9 mouse cellular contexts compared by ENCODE assay signal in genomic region chr2:152177162-152177805, GRCm38 (mm10). TPM values are rescaled to one million over a fixed set of nuclear protein-coding genes. Genes with fewer than 3 reads are reported as not detected.
DNase-seq lines count a peak whose midpoint lies in the region; ATAC-seq and TF ChIP-seq lines count a peak whose summit lies in the region.
"Had no signal": no experiment of that assay in that cellular context is flagged by ENCODE, and none has a peak within 500 bp of the region (broad histone marks: within the 10 kb centered on the region; RNA-seq: fewer than 3 reads in every experiment).

No protein-coding gene starts in this region.

- H3K27ac ChIP-seq in forebrain, embryonic 12.5 days, result no peak overlapping the region
- H3K27ac ChIP-seq in neural tube, embryonic 12.5 days, result no peak overlapping the region
- no peak overlapping the region for H3K27ac ChIP-seq in thymus, adult 2 months (ENCODE audit: control insufficient read depth, insufficient read depth, low read length)

- peak; percentile 98 for DNase-seq in ZHBTc4 (ENCODE audit: low read depth, low spot score)
- peak; percentile 62 to 70 for DNase-seq in heart, postnatal 36 days
- DNase-seq in large intestine, adult 2 months (ENCODE audit: low read depth, low spot score), result peak; percentile 22
- DNase-seq in layer of hippocampus, postnatal 10 days (ENCODE audit: low spot score in 2 of 2), result no peak
- DNase-seq in thymus, adult 2 months, result no peak

- WGBS in forebrain, embryonic 12.5 days, result 10% methylated on average over 24 of the region's 24 CpGs
- WGBS in large intestine, adult 2 months, result 14% methylated on average over 23 of the region's 24 CpGs
- WGBS in neural tube, embryonic 12.5 days, result 7% methylated on average over 24 of the region's 24 CpGs
- 41% methylated on average over 24 of the region's 24 CpGs for whole genome bisulfite sequencing in thymus, adult 2 months

- TF ChIP-seq POLR2A in thymus, adult 2 months (IDR thresholded peaks at IDR 0.05; ENCODE audit: control insufficient read depth, extremely low read depth, insufficient read depth, low read length, poor library complexity), result no peak

- H3K4me1 ChIP-seq in forebrain, embryonic 12.5 days, result peaks cover 6% of the 10 kb centered on the region
- H3K4me1 ChIP-seq in neural tube, embryonic 12.5 days, result peaks cover 9% of the 10 kb centered on the region; the same call in 1 of the 2 replicates
- no peaks in the 10 kb centered on the region for H3K4me1 ChIP-seq in thymus, adult 2 months (replicated peaks; ENCODE audit: control insufficient read depth, insufficient read depth, low read length)

- 0 out of 2 replicates have a peak, but pooled peaks have one; percentile 23 for ATAC-seq in forebrain, embryonic 12.5 days (ENCODE audit: low FRiP score)
- ATAC-seq in neural tube, embryonic 12.5 days (ENCODE audit: low FRiP score, low read depth), result no peak
- ATAC-seq in cerebellum, adult (ENCODE audit: insufficient number of reproducible peaks, low FRiP score, low TSS enrichment), result no peak

- peak overlapping the region; percentile 15; the same call in 1 of the 2 replicates for H3K4me3 ChIP-seq in forebrain, embryonic 12.5 days (replicated peaks)
- H3K4me3 ChIP-seq in neural tube, embryonic 12.5 days, result no peak overlapping the region
- H3K4me3 ChIP-seq in thymus, adult 2 months (ENCODE audit: control insufficient read depth, insufficient read depth, low read length), result no peak overlapping the region

- no peaks in the 10 kb centered on the region; the same call in 1 of the 2 replicates for H3K9me3 ChIP-seq in forebrain, embryonic 12.5 days
- H3K9me3 ChIP-seq in neural tube, embryonic 12.5 days, result no peaks in the 10 kb centered on the region

- no peak for TF ChIP-seq CTCF in thymus, adult 2 months (IDR thresholded peaks at IDR 0.05; ENCODE audit: borderline replicate concordance, control insufficient read depth, extremely low read depth, insufficient read depth, low read length, poor library complexity)

- H3K27me3 ChIP-seq in forebrain, embryonic 12.5 days, result 0 out of 2 replicates have a peak, but pooled peaks cover 7% of the 10 kb centered on the region
- no peaks in the 10 kb centered on the region for H3K27me3 ChIP-seq in neural tube, embryonic 12.5 days (replicated peaks)
- H3K27me3 ChIP-seq in thymus, adult 2 months (ENCODE audit: control insufficient read depth, insufficient read depth, low read length), result no peaks in the 10 kb centered on the region

- no peaks in the 10 kb centered on the region for H3K36me3 ChIP-seq in forebrain, embryonic 12.5 days (replicated peaks)
- no peaks in the 10 kb centered on the region for H3K36me3 ChIP-seq in neural tube, embryonic 12.5 days
- no peaks in the 10 kb centered on the region for H3K36me3 ChIP-seq in thymus, adult 2 months (ENCODE audit: control insufficient read depth, insufficient read depth, low read length)

- intact Hi-C loops in heart, postnatal 36 days (cut with DNase I), result loop anchor here (1.0 to 2.0 kb wide), 2 partner anchors 27 to 34 kb away; partner anchors contain the start of gene Tcf15

- peak overlapping the region; percentile 41 for H3K4me2 ChIP-seq in forebrain, embryonic 12.5 days
- peak overlapping the region; percentile 50 for H3K4me2 ChIP-seq in neural tube, embryonic 12.5 days (replicated peaks)

- H3K9ac ChIP-seq in forebrain, embryonic 12.5 days, result no peak overlapping the region; the same call in 1 of the 2 replicates
- H3K9ac ChIP-seq in neural tube, embryonic 12.5 days, result 0 out of 2 replicates have a peak overlapping the region, but pooled peaks have one; percentile 17

RNA-seq across cellular contexts. Expression of gene Tcf15, which starts 33.9 kb away (rescaled TPM):
- polyA plus RNA-seq in forebrain, embryonic 12.5 days (2016; fragmentation: Nextera tagmentation; extraction: Ambion mirVana), result 3.0 and 3.2 TPM in 2 replicates
- total RNA-seq in heart, postnatal 36 days (2021), result 10 to 100 TPM; 39.7 to 50.1 TPM
- 1.6 and 1.7 TPM in 2 replicates for polyA plus RNA-seq in large intestine, adult 2 months (2012; rRNA removed)
- 22.6 and 26.3 TPM in 2 replicates for polyA plus RNA-seq in neural tube, embryonic 12.5 days (2016; fragmentation: Nextera tagmentation; extraction: Ambion mirVana)
- total RNA-seq in layer of hippocampus, postnatal 10 days (2021), result 1 to 10 TPM; 3.0 to 3.4 TPM
- polyA plus RNA-seq in thymus, adult 2 months (2012; rRNA removed), result 3.4 and 5.0 TPM in 2 replicates
- total RNA-seq: MEL had no signal

RNA-seq across cellular contexts. Expression of gene Csnk2a1, which starts 49.4 kb away (rescaled TPM):
- 101 and 104 TPM in 2 replicates for polyA plus RNA-seq in forebrain, embryonic 12.5 days (2016; fragmentation: Nextera tagmentation; extraction: Ambion mirVana)
- 100 to 1,000 TPM in 1 of 2 experiments, 10 to 100 TPM in 1; 92.1 to 101 TPM for total RNA-seq in heart, postnatal 36 days (2021)
- 30.2 and 33.6 TPM in 2 replicates for polyA plus RNA-seq in large intestine, adult 2 months (2012; rRNA removed)
- 87.0 and 118 TPM in 2 replicates for polyA plus RNA-seq in neural tube, embryonic 12.5 days (2016; fragmentation: Nextera tagmentation; extraction: Ambion mirVana)
- 100 to 1,000 TPM; 112 to 127 TPM for total RNA-seq in layer of hippocampus, postnatal 10 days (2021)
- polyA plus RNA-seq in thymus, adult 2 months (2012; rRNA removed), result 34.3 and 36.1 TPM in 2 replicates

Comparison
In these comparisons a context has a peak if more than half of its experiments do, and no peak if none do; other contexts are left out.
1. DNase-seq: peak in ZHBTc4 (single experiment), heart, postnatal 36 days (2 of 2) and large intestine, adult 2 months (single experiment); none in layer of hippocampus, postnatal 10 days (0 of 2) and thymus, adult 2 months (single experiment).